Mouse (Mus musculus): Measurements from ENCODE around the gene Sh3d21. TPM values are rescaled to one million over a fixed set of nuclear protein-coding genes. Genes with fewer than 3 reads are reported as not detected.
"Not testable (repeated sequence)": the region's sequence is repeated elsewhere in the genome, so short reads cannot be mapped to it uniquely, and the experiment has no call there.

Gene Sh3d21
- polyA plus RNA-seq, 1 experiment from 2014 or later: 30.7 TPM

GRCm38 (mm10) chr4:126173800-126174199 is 10.5 kb upstream of the Sh3d21 start:
- Histone ChIP-seq H3K9me3 (ENCODE audit: low read length) (no peaks in the 10 kb centered on the region), H3K4me2 (replicated peaks; ENCODE audit: low read depth, low read length) (no peak overlapping the region), H3K9ac (replicated peaks; ENCODE audit: low read depth) (no peak overlapping the region), H3K27ac (ENCODE audit: low read length) (no peak overlapping the region), H3K4me1 (ENCODE audit: insufficient read depth, low read depth, low read length) (no peaks in the 10 kb centered on the region), H3K36me3 (ENCODE audit: insufficient read depth, low read length) (peaks cover 54% of the 10 kb centered on the region), H3K4me3 (ENCODE audit: low read depth, low read length) (no peak overlapping the region), H3K27me3 (replicated peaks; ENCODE audit: insufficient read depth, low read length) (no peaks in the 10 kb centered on the region)
- 81% methylated on average over 5 of the region's 5 CpGs for WGBS
- DNase-seq (ENCODE audit: low spot score) (peak; percentile 17), ATAC-seq (no peak)
- TF ChIP-seq EP300 (IDR thresholded peaks at IDR 0.05): no peak
- TF ChIP-seq CTCF (IDR thresholded peaks at IDR 0.05): no peak

DNA sequence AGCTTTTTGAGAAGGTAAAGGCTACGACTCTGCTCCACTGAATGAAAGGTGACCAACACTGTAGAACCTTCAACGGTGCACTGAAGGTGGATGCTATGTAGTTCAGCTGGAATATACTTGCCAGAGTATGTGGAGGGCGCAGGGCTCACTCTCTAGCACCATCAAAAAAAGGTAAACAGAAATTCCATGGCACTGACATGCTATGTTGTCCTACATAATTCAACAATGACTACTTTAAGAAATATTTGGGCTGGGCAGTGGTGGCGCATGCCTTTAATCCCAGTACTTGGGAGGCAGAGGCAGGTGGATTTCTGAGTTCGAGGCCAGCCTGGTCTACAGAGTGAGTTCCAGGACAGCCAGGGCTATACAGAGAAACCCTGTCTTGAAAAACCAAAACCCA is 7.4 kb upstream of the Sh3d21 start:
- H3K9ac ChIP-seq (replicated peaks; ENCODE audit: low read depth); H3K27me3 ChIP-seq (replicated peaks; ENCODE audit: insufficient read depth, low read length); H3K9me3 ChIP-seq (ENCODE audit: low read length); H3K4me1 ChIP-seq (ENCODE audit: insufficient read depth, low read depth, low read length); H3K4me2 ChIP-seq (replicated peaks; ENCODE audit: low read depth, low read length); H3K4me3 ChIP-seq (ENCODE audit: low read depth, low read length): not testable (repeated sequence)
- peak; percentile 71 for TF ChIP-seq EP300 (IDR thresholded peaks at IDR 0.05)
- DNase-seq (ENCODE audit: low spot score) (peak; percentile 38), ATAC-seq (peak; percentile 49)
- WGBS: 78% methylated on average over 5 of the region's 5 CpGs
- Histone ChIP-seq H3K36me3 (ENCODE audit: insufficient read depth, low read length) (peaks cover 52% of the 10 kb centered on the region), H3K27ac (ENCODE audit: low read length) (0 out of 2 replicates have a peak overlapping the region, but pooled peaks have one; percentile 26)

- Histone ChIP-seq H3K4me2 (replicated peaks; ENCODE audit: low read depth, low read length) (no peak overlapping the region), H3K27me3 (replicated peaks; ENCODE audit: insufficient read depth, low read length) (no peaks in the 10 kb centered on the region), H3K27ac (ENCODE audit: low read length) (no peak overlapping the region), H3K4me1 (ENCODE audit: insufficient read depth, low read depth, low read length) (peaks cover 6% of the 10 kb centered on the region; the same call in 1 of the 2 replicates), H3K9ac (replicated peaks; ENCODE audit: low read depth) (no peak overlapping the region), H3K4me3 (ENCODE audit: low read depth, low read length) (no peak overlapping the region), H3K9me3 (ENCODE audit: low read length) (no peaks in the 10 kb centered on the region), H3K36me3 (ENCODE audit: insufficient read depth, low read length) (peaks cover 39% of the 10 kb centered on the region)
- 75% methylated on average over 6 of the region's 6 CpGs for WGBS
- DNase-seq (ENCODE audit: low spot score) (no peak), ATAC-seq (no peak)
- TF ChIP-seq CTCF (IDR thresholded peaks at IDR 0.05) (no peak), EP300 (IDR thresholded peaks at IDR 0.05) (no peak)
Measured at GRCm38 (mm10) chr4:126168851-126169250, 5.6 kb upstream of the Sh3d21 start.

DNA sequence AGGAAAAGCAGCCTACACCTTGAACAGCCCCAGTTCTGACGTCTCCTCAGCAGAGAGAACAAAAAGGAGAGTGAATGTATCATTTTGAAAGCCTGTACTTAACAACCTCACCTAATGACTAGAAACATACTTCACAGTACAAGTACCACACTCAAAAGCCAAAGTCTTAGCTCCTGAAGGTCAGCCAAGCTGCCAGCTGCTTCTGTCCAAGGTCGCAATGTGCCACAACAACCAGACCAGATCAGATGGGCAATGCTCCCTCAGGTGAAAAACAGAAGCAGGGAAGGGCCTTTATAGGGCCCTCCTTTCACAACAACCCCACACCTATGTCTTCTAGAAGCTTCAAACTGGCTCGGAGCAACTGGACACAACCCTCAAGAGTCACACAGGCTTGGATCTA is 2.8 kb upstream of the Sh3d21 start:
- Histone ChIP-seq H3K4me2 (replicated peaks; ENCODE audit: low read depth, low read length) (no peak overlapping the region), H3K36me3 (ENCODE audit: insufficient read depth, low read length) (peaks cover 27% of the 10 kb centered on the region; the same call in 1 of the 2 replicates), H3K4me1 (ENCODE audit: insufficient read depth, low read depth, low read length) (peaks cover 16% of the 10 kb centered on the region; the same call in 1 of the 2 replicates), H3K9me3 (ENCODE audit: low read length) (no peaks in the 10 kb centered on the region), H3K27me3 (replicated peaks; ENCODE audit: insufficient read depth, low read length) (no peaks in the 10 kb centered on the region), H3K27ac (ENCODE audit: low read length) (peak overlapping the region; percentile 79), H3K4me3 (ENCODE audit: low read depth, low read length) (no peak overlapping the region), H3K9ac (replicated peaks; ENCODE audit: low read depth) (no peak overlapping the region)
- ATAC-seq: peak; percentile 50
- TF ChIP-seq EP300 (IDR thresholded peaks at IDR 0.05) (peak; percentile 91), CTCF (IDR thresholded peaks at IDR 0.05) (no peak)
- WGBS: 54% methylated on average over 3 of the region's 3 CpGs
- DNase-seq (ENCODE audit: low spot score): peak; percentile 88

- not testable (repeated sequence) for H3K9ac ChIP-seq (replicated peaks; ENCODE audit: low read depth); H3K27ac ChIP-seq (ENCODE audit: low read length); H3K9me3 ChIP-seq (ENCODE audit: low read length); DNase-seq (ENCODE audit: low spot score); H3K4me2 ChIP-seq (replicated peaks; ENCODE audit: low read depth, low read length); H3K4me3 ChIP-seq (ENCODE audit: low read depth, low read length); H3K27me3 ChIP-seq (replicated peaks; ENCODE audit: insufficient read depth, low read length); ATAC-seq
- WGBS: 55% methylated on average over 8 of the region's 10 CpGs
- Histone ChIP-seq H3K36me3 (ENCODE audit: insufficient read depth, low read length) (peaks cover 21% of the 10 kb centered on the region; the same call in 1 of the 2 replicates), H3K4me1 (ENCODE audit: insufficient read depth, low read depth, low read length) (peaks cover 16% of the 10 kb centered on the region; the same call in 1 of the 2 replicates)
Measured at GRCm38 (mm10) chr4:126165092-126165491, 1.8 kb upstream of the Sh3d21 start.

GRCm38 (mm10) chr4:126163685-126164084 is 394 bp upstream of the Sh3d21 start:
- Histone ChIP-seq H3K4me3 (ENCODE audit: low read depth, low read length) (no peak overlapping the region), H3K4me2 (replicated peaks; ENCODE audit: low read depth, low read length) (peak overlapping the region; percentile 97; the same call in 1 of the 2 replicates), H3K36me3 (ENCODE audit: insufficient read depth, low read length) (peaks cover 17% of the 10 kb centered on the region; the same call in 1 of the 2 replicates), H3K27ac (ENCODE audit: low read length) (peak overlapping the region; percentile 96), H3K4me1 (ENCODE audit: insufficient read depth, low read depth, low read length) (peaks cover 16% of the 10 kb centered on the region; the same call in 1 of the 2 replicates), H3K9me3 (ENCODE audit: low read length) (no peaks in the 10 kb centered on the region), H3K27me3 (replicated peaks; ENCODE audit: insufficient read depth, low read length) (no peaks in the 10 kb centered on the region), H3K9ac (replicated peaks; ENCODE audit: low read depth) (no peak overlapping the region)
- no peak for DNase-seq (ENCODE audit: low spot score)
- TF ChIP-seq EP300 (IDR thresholded peaks at IDR 0.05) (no peak), CTCF (IDR thresholded peaks at IDR 0.05) (no peak)
- ATAC-seq: no peak
- WGBS: 48% methylated on average over 4 of the region's 4 CpGs

All from lung, postnatal 0 days (tissue).